Mouse (Mus musculus) liver, embryonic 11.5 days (tissue): ENCODE results near the gene Fes. TPM values are rescaled to one million over a fixed set of nuclear protein-coding genes. Genes with fewer than 3 reads are reported as not detected.

Source experiments
- polyA plus RNA-seq: library from polyadenylated mRNA; unstranded; fragments of >200 nt; fragmentation: Nextera tagmentation; extraction: Ambion mirVana; gene quantifications from 2 replicates; pipeline ENCODE4 v1.2.1, GENCODE M21; 2014

Fes gene
- polyA plus RNA-seq, 1 experiment from 2014 or later, result 16.4 TPM

Other genes starting within 250 kb of the Fes start
- gene Sema4b, start 201.1 kb downstream of the Fes start, polyA plus RNA-seq, result 11.7 and 12.9 TPM in 2 replicates
- gene Cib1, start 155.1 kb downstream of the Fes start, polyA plus RNA-seq, result 113 and 114 TPM in 2 replicates
- 6.5 and 7.4 TPM in 2 replicates for gene Gdpgp1, start 155.1 kb downstream of the Fes start, polyA plus RNA-seq
- 0.52 and 1.6 TPM in 2 replicates for gene Ttll13, start 141.6 kb downstream of the Fes start, polyA plus RNA-seq
- gene Ngrn, start 126.7 kb downstream of the Fes start, polyA plus RNA-seq, result 55.1 and 58.4 TPM in 2 replicates
- 20.8 and 24.4 TPM in 2 replicates for gene Vps33b, start 118.3 kb downstream of the Fes start, polyA plus RNA-seq
- 148 and 178 TPM in 2 replicates for gene Prc1, start 93.5 kb downstream of the Fes start, polyA plus RNA-seq
- gene Rccd1, start 63.5 kb downstream of the Fes start, polyA plus RNA-seq, result 10.7 and 11.4 TPM in 2 replicates
- 23.7 and 24.0 TPM in 2 replicates for gene Unc45a, start 46.9 kb downstream of the Fes start, polyA plus RNA-seq
- gene Hddc3, start 44.8 kb downstream of the Fes start, polyA plus RNA-seq, result 9.7 and 10.5 TPM in 2 replicates
- 9.4 and 12.4 TPM in 2 replicates for gene Man2a2, start 16.6 kb downstream of the Fes start, polyA plus RNA-seq
- gene Furin, start 17.5 kb upstream of the Fes start, polyA plus RNA-seq, result 8.3 and 10.4 TPM in 2 replicates
- gene Blm, start 147.2 kb upstream of the Fes start, polyA plus RNA-seq, result 54.8 and 58.3 TPM in 2 replicates